Mouse (Mus musculus): ENCODE data around the gene Fbxw8.

Fbxw8 gene

GRCm38 (mm10) chr5:118108124-118108793 is 47.0 kb downstream of the Fbxw8 start:
- no peak for DNase-seq (ENCODE audit: low spot score in 2 of 2)

- DNase-seq (ENCODE audit: low spot score in 2 of 2), result no peak
These were observed 48.6 kb downstream of the Fbxw8 start for GRCm38 (mm10) chr5:118106667-118107066.

GRCm38 (mm10) chr5:118105536-118105935 is 49.7 kb downstream of the Fbxw8 start:
- DNase-seq (ENCODE audit: low spot score in 2 of 2), result no peak

GRCm38 (mm10) chr5:118099870-118100478 is 55.3 kb downstream of the Fbxw8 start:
- DNase-seq (ENCODE audit: low spot score in 2 of 2), result no peak

GRCm38 (mm10) chr5:118099069-118099869 is 56.0 kb downstream of the Fbxw8 start:
- no peak for DNase-seq (ENCODE audit: low spot score in 2 of 2)

GRCm38 (mm10) chr5:118096317-118096716 is 58.9 kb downstream of the Fbxw8 start:
- no peak for DNase-seq (ENCODE audit: low spot score in 2 of 2)

GRCm38 (mm10) chr5:118095849-118096248 is 59.4 kb downstream of the Fbxw8 start:
- DNase-seq (ENCODE audit: low spot score in 2 of 2), result no peak

- no peak for DNase-seq (ENCODE audit: low spot score in 2 of 2)
These were observed 59.8 kb downstream of the Fbxw8 start for GRCm38 (mm10) chr5:118095433-118095832.

- no peak for DNase-seq (ENCODE audit: low spot score in 2 of 2)
These were observed 61.8 kb downstream of the Fbxw8 start for GRCm38 (mm10) chr5:118093321-118094035.

GRCm38 (mm10) chr5:118090837-118091236 is 64.4 kb downstream of the Fbxw8 start:
- no peak for DNase-seq (ENCODE audit: low spot score in 2 of 2)

- no peak for DNase-seq (ENCODE audit: low spot score in 2 of 2)
These were observed 65.2 kb downstream of the Fbxw8 start for GRCm38 (mm10) chr5:118090101-118090500.

GRCm38 (mm10) chr5:118089102-118089501 is 66.2 kb downstream of the Fbxw8 start:
- peak in 1 of 2 experiments; percentile 56 for DNase-seq (ENCODE audit: low spot score in 2 of 2)

- DNase-seq (ENCODE audit: low spot score in 2 of 2), result no peak
These were observed 68.3 kb downstream of the Fbxw8 start for GRCm38 (mm10) chr5:118086956-118087355.

GRCm38 (mm10) chr5:118085313-118085712 is 70.0 kb downstream of the Fbxw8 start:
- no peak for DNase-seq (ENCODE audit: low spot score in 2 of 2)

GRCm38 (mm10) chr5:118084171-118084727 is 71.0 kb downstream of the Fbxw8 start:
- DNase-seq (ENCODE audit: low spot score in 2 of 2), result no peak

- DNase-seq (ENCODE audit: low spot score in 2 of 2), result no peak
These were observed 72.1 kb downstream of the Fbxw8 start for GRCm38 (mm10) chr5:118083060-118083638.

- no peak for DNase-seq (ENCODE audit: low spot score in 2 of 2)
These were observed 73.3 kb downstream of the Fbxw8 start for GRCm38 (mm10) chr5:118081996-118082395.

- no peak for DNase-seq (ENCODE audit: low spot score in 2 of 2)
These were observed 73.8 kb downstream of the Fbxw8 start for GRCm38 (mm10) chr5:118081374-118081949.

- DNase-seq (ENCODE audit: low spot score in 2 of 2), result no peak
These were observed 75.4 kb downstream of the Fbxw8 start for GRCm38 (mm10) chr5:118079839-118080250.

GRCm38 (mm10) chr5:118079354-118079753 is 75.9 kb downstream of the Fbxw8 start:
- no peak for DNase-seq (ENCODE audit: low spot score in 2 of 2)

GRCm38 (mm10) chr5:118078550-118078949 is 76.7 kb downstream of the Fbxw8 start:
- no peak for DNase-seq (ENCODE audit: low spot score in 2 of 2)

Data from urinary bladder, postnatal 36 days (tissue).